ENCODE assay signal across 8 mouse cellular contexts in the genomic region with DNA sequence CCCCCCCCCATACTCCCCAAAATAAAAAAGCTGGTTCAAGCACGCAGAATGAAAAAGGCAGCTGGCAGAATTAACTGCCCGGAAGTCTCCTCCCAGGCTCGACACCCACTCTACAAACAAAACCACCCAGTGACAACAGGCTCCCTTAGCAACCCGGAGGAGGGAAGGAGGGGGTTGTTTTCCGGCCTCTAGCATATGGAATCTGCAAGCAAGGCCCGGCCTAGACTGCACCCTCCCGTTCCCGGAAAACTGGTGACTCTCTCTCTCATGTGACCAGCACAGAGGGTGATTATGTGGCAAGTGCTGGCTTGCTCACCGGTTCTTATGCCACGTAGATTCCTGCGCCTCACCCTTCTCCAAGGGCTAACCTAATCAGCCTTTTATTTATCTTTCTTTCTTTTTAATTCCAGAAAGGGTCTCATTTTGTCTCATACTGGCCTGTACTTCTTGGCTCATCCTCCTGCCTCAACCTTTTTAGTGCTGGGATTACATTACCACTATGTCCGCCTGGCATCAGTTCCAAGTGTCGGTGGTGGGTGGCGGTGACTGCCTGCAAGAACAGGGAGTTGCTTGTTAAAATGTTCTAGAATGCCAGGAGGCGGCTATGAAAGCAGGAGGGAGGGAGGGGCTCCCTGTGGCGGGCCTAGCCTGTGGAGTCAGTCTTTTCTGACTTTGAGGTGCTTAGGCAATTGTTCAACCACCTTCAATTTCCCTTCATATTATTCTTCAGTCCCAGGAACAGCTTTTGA. TPM values are rescaled to one million over a fixed set of nuclear protein-coding genes. Genes with fewer than 3 reads are reported as not detected.
DNase-seq lines count a peak whose midpoint lies in the region; ATAC-seq lines count a peak whose summit lies in the region.

No protein-coding gene starts in this region.

- H3K27ac ChIP-seq in hindbrain, embryonic 12.5 days = peak overlapping the region; percentile 96

- peak overlapping the region; percentile 56 for H3K4me2 ChIP-seq in hindbrain, embryonic 12.5 days (replicated peaks)

- H3K9me3 ChIP-seq in hindbrain, embryonic 12.5 days (replicated peaks) = no peaks in the 10 kb centered on the region

- peak overlapping the region; percentile 56 for H3K9ac ChIP-seq in hindbrain, embryonic 12.5 days

- peak overlapping the region; percentile 25 for H3K4me3 ChIP-seq in hindbrain, embryonic 12.5 days

- H3K36me3 ChIP-seq in hindbrain, embryonic 12.5 days = peaks cover 4% of the 10 kb centered on the region; the same call in 1 of the 2 replicates

- DNase-seq in Muller cell, postnatal 12 days (ENCODE audit: inconsistent ontology term) = peak; percentile 100
- DNase-seq in cerebellum, adult 9-11 months = peak; percentile 96
- DNase-seq in frontal cortex, postnatal 14 days (ENCODE audit: low spot score in 2 of 2) = peak; percentile 79 to 89
- peak; percentile 83 to 94 for DNase-seq in layer of hippocampus, postnatal 14 days (ENCODE audit: low spot score in 2 of 2)
- peak; percentile 96 for DNase-seq in lung, postnatal 10 days
- DNase-seq in ovary, postnatal 14 days (ENCODE audit: low spot score) = peak; percentile 62
- peak; percentile 52 for DNase-seq in thymus, postnatal 14 days

- H3K27me3 ChIP-seq in hindbrain, embryonic 12.5 days = no peaks in the 10 kb centered on the region

- H3K4me1 ChIP-seq in hindbrain, embryonic 12.5 days = peaks cover 80% of the 10 kb centered on the region

- peak; percentile 85 for ATAC-seq in hindbrain, embryonic 12.5 days (ENCODE audit: low FRiP score)

- WGBS in hindbrain, embryonic 12.5 days = 4% methylated on average over 16 of the region's 16 CpGs

RNA-seq across cellular contexts. Expression of a gene that starts 28.3 kb away (rescaled TPM):
- polyA plus RNA-seq in hindbrain, embryonic 12.5 days (2016; fragmentation: Nextera tagmentation; extraction: Ambion mirVana) = 28.7 and 29.9 TPM in 2 replicates
- 10 to 100 TPM; 19.8 to 20.1 TPM for total RNA-seq in layer of hippocampus, postnatal 14 days (2021)

RNA-seq across cellular contexts. Expression of a gene that starts 30.9 kb away (rescaled TPM):
- polyA plus RNA-seq in hindbrain, embryonic 12.5 days (2016; fragmentation: Nextera tagmentation; extraction: Ambion mirVana) = 2.0 and 2.2 TPM in 2 replicates
- total RNA-seq in layer of hippocampus, postnatal 14 days (2021) = 1 to 10 TPM; 3.6 to 3.7 TPM

RNA-seq across cellular contexts. Expression of a gene that starts 47.2 kb away (rescaled TPM):
- polyA plus RNA-seq in hindbrain, embryonic 12.5 days (2016; fragmentation: Nextera tagmentation; extraction: Ambion mirVana) = 11.0 and 11.3 TPM in 2 replicates
- 1 to 10 TPM; 3.4 to 4.2 TPM for total RNA-seq in layer of hippocampus, postnatal 14 days (2021)

Comparison
In these comparisons a context has a peak if more than half of its experiments do, and no peak if none do; other contexts are left out.
1. Peak in every context shown above with its lines: DNase-seq, ATAC-seq, H3K4me3 ChIP-seq and H3K27ac ChIP-seq.